Mouse (Mus musculus) CH12.LX (cell line): Measurements from ENCODE around the gene Svs1. TPM values are rescaled to one million over a fixed set of nuclear protein-coding genes. Genes with fewer than 3 reads are reported as not detected.

Experiments used
- DNase-seq: peaks from one replicate; pipeline ENCODE4 v3.0.0-alpha.2; 2013; ENCODE audit errors: extremely low read depth
- H3K27ac ChIP-seq: 2 replicates; pipeline ENCODE4 v1.5.1; 2012; ENCODE audit warnings: low read depth, mild to moderate bottlenecking, control low read depth, moderate library complexity; ENCODE audit not compliant: insufficient read depth
- H3K27me3 ChIP-seq: replicated peaks from 2 replicates; pipeline ENCODE3; 2012; ENCODE audit warnings: inconsistent platforms
- H3K36me3 ChIP-seq, 2 experiments: replicated peaks in 1 of 2; 2 replicates each; pipeline versions ENCODE3 to v1.6.1; 2012; ENCODE audit warnings: inconsistent platforms in 1 of 2, low read length in 1 of 2, mild to moderate bottlenecking in 1 of 2, mixed read lengths in 1 of 2, moderate library complexity in 1 of 2; ENCODE audit not compliant: control insufficient read depth in 1 of 2, insufficient read depth in 1 of 2
- H3K4me1 ChIP-seq, 2 experiments: 2 replicates each; pipeline ENCODE4 v1.6.1; 2012; ENCODE audit warnings: inconsistent platforms in 1 of 2, moderate library complexity in 1 of 2; ENCODE audit not compliant: insufficient read depth in 2 of 2, control insufficient read depth in 1 of 2
- H3K4me2 ChIP-seq: 2 replicates; pipeline ENCODE4 v1.6.1; 2012; ENCODE audit warnings: low read depth, mild to moderate bottlenecking, control low read depth; ENCODE audit not compliant: poor library complexity, insufficient read depth, severe bottlenecking
- H3K4me3 ChIP-seq, 3 experiments: fragments of 150-350 bp in 1 of 3; sonication (generic) in 1 of 3; replicated peaks in 1 of 3; 2 replicates each; pipeline versions ENCODE3 to v1.5.1; 2011 to 2012; ENCODE audit warnings: low read depth in 2 of 3, low read length in 2 of 3, mild to moderate bottlenecking in 2 of 3, moderate library complexity in 2 of 3, control low read depth in 1 of 3, improper control_type of control experiment in 1 of 3, inconsistent platforms in 1 of 3, mixed read lengths in 1 of 3; ENCODE audit not compliant: poor library complexity in 1 of 3
- H3K79me2 ChIP-seq: replicated peaks from 2 replicates; pipeline ENCODE4 v1.6.1; 2012; ENCODE audit warnings: mild to moderate bottlenecking, moderate library complexity; ENCODE audit not compliant: control insufficient read depth, poor library complexity, insufficient read depth, severe bottlenecking; ENCODE audit errors: extremely low read depth
- H3K9ac ChIP-seq: 2 replicates; pipeline ENCODE4 v1.6.1; 2012; ENCODE audit warnings: low read depth, mild to moderate bottlenecking, control low read depth, moderate library complexity; ENCODE audit not compliant: insufficient read depth
- H3K9me3 ChIP-seq: replicated peaks from 2 replicates; pipeline ENCODE3; 2012; ENCODE audit warnings: low read length, inconsistent platforms, mixed read lengths
- BHLHE40 ChIP-seq: IDR thresholded peaks from 2 replicates; pipeline ENCODE4 v1.6.1; 2011; ENCODE audit warnings: mild to moderate bottlenecking, low read depth, low read length, improper control_type of control experiment
- CHD2 ChIP-seq: IDR thresholded peaks from 2 replicates; pipeline ENCODE4 v1.6.1; 2011; ENCODE audit warnings: low read length, improper control_type of control experiment
- CTCF ChIP-seq, 2 experiments: IDR thresholded peaks in 1 of 2; conservative IDR thresholded peaks in 1 of 2; 2 replicates each; pipeline ENCODE4 v1.5.1; 2011 to 2012; ENCODE audit warnings: low read depth in 2 of 2, low read length in 2 of 2, improper control_type of control experiment in 1 of 2, inconsistent platforms in 1 of 2, mild to moderate bottlenecking in 1 of 2, moderate library complexity in 1 of 2
- E2F4 ChIP-seq: IDR thresholded peaks from 2 replicates; pipeline ENCODE4 v1.6.1; 2011; ENCODE audit warnings: low read depth, low read length, improper control_type of control experiment; ENCODE audit not compliant: insufficient replicate concordance
- EP300 ChIP-seq: IDR thresholded peaks from 2 replicates; pipeline ENCODE4 v1.6.1; 2011; ENCODE audit warnings: low read length, improper control_type of control experiment
- ETS1 ChIP-seq: conservative IDR thresholded peaks from 2 replicates; pipeline ENCODE4 v1.6.1; 2012; ENCODE audit warnings: low read depth, mild to moderate bottlenecking, inconsistent platforms, low read length, improper control_type of control experiment, moderate library complexity
- GABPA ChIP-seq: IDR thresholded peaks from 2 replicates; pipeline ENCODE4 v1.6.1; 2012; ENCODE audit warnings: low read depth, low read length, improper control_type of control experiment, inconsistent platforms; ENCODE audit not compliant: insufficient replicate concordance
- HCFC1 ChIP-seq: IDR thresholded peaks from 2 replicates; pipeline ENCODE4 v1.6.1; 2012; ENCODE audit warnings: low read depth, mild to moderate bottlenecking, inconsistent platforms, low read length, improper control_type of control experiment
- KAT2A ChIP-seq: IDR thresholded peaks from 2 replicates; pipeline ENCODE4 v1.6.1; 2012; ENCODE audit warnings: low read length, improper control_type of control experiment, inconsistent platforms; ENCODE audit not compliant: insufficient replicate concordance
- MAX ChIP-seq: IDR thresholded peaks from 2 replicates; pipeline ENCODE4 v1.6.1; 2011; ENCODE audit warnings: low read length, improper control_type of control experiment
- MEF2A ChIP-seq: IDR thresholded peaks from 2 replicates; pipeline ENCODE4 v1.6.1; 2014; ENCODE audit warnings: low read depth, mild to moderate bottlenecking, inconsistent platforms, low read length, improper control_type of control experiment, borderline replicate concordance
- MXI1 ChIP-seq: IDR thresholded peaks from 2 replicates; pipeline ENCODE4 v1.6.1; 2011; ENCODE audit warnings: mild to moderate bottlenecking, low read depth, low read length, improper control_type of control experiment
- MYC ChIP-seq: IDR thresholded peaks from 2 replicates; pipeline ENCODE4 v1.6.1; 2011; ENCODE audit warnings: low read depth, mild to moderate bottlenecking, improper control_type of control experiment, low read length
- NELFE ChIP-seq: IDR thresholded peaks from 2 replicates; pipeline ENCODE4 v1.6.1; 2011; ENCODE audit warnings: low read depth, low read length, improper control_type of control experiment
- POLR2A ChIP-seq: IDR thresholded peaks from 2 replicates; pipeline ENCODE4 v1.6.1; 2011; ENCODE audit warnings: low read depth, mild to moderate bottlenecking, improper control_type of control experiment, low read length
- POLR2AphosphoS2 ChIP-seq: IDR thresholded peaks from 2 replicates; pipeline ENCODE4 v1.6.1; 2011; ENCODE audit warnings: low read depth, low read length, improper control_type of control experiment
- RAD21 ChIP-seq: IDR thresholded peaks from 2 replicates; pipeline ENCODE4 v1.6.1; 2011; ENCODE audit warnings: low read depth, mild to moderate bottlenecking, low read length, improper control_type of control experiment, moderate library complexity
- RCOR1 ChIP-seq: conservative IDR thresholded peaks from 2 replicates; pipeline ENCODE4 v1.6.1; 2012; ENCODE audit warnings: low read depth, mild to moderate bottlenecking, inconsistent platforms, low read length, improper control_type of control experiment
- SMC3 ChIP-seq: IDR thresholded peaks from 2 replicates; pipeline ENCODE4 v1.6.1; 2011; ENCODE audit warnings: low read depth, low read length, improper control_type of control experiment
- TBP ChIP-seq: conservative IDR thresholded peaks from 2 replicates; pipeline ENCODE4 v1.6.1; 2011; ENCODE audit warnings: low read depth, low read length, improper control_type of control experiment
- TCF12 ChIP-seq: IDR thresholded peaks from 2 replicates; pipeline ENCODE4 v1.6.1; 2014; ENCODE audit warnings: low read depth, mild to moderate bottlenecking, inconsistent platforms, low read length, improper control_type of control experiment
- USF1 ChIP-seq: IDR thresholded peaks from 2 replicates; pipeline ENCODE4 v1.6.1; 2014; ENCODE audit warnings: low read depth, mild to moderate bottlenecking, inconsistent platforms, low read length, improper control_type of control experiment
- USF2 ChIP-seq: conservative IDR thresholded peaks from 2 replicates; pipeline ENCODE4 v1.6.1; 2011; ENCODE audit warnings: low read depth, low read length, improper control_type of control experiment
- ZC3H11A ChIP-seq: IDR thresholded peaks from 2 replicates; pipeline ENCODE4 v1.6.1; 2012; ENCODE audit warnings: low read depth, mild to moderate bottlenecking, inconsistent platforms, low read length, improper control_type of control experiment
- ZMIZ1 ChIP-seq: IDR thresholded peaks from 2 replicates; pipeline ENCODE4 v1.6.1; 2012; ENCODE audit warnings: low read depth, mild to moderate bottlenecking, inconsistent platforms, low read length, improper control_type of control experiment
- ZNF384 ChIP-seq: IDR thresholded peaks from 2 replicates; pipeline ENCODE4 v1.6.1; 2012; ENCODE audit warnings: low read depth, low read length, improper control_type of control experiment, inconsistent platforms
- dilution Hi-C: fragments of 300-500 bp; cut with MboI; formaldehyde crosslinking; loops from 2 replicates; pipeline ENCODE4 v1.14.3; 2020; ENCODE audit warnings: low sequenced_read_pairs; ENCODE audit not compliant: extremely low pct_unique_long_range_greater_than_20kb, extremely low pct_ligation_motif_present
- in situ Hi-C: fragments of 300-500 bp; cut with MboI; formaldehyde crosslinking; loops from 3 replicates; pipeline ENCODE4 v1.14.3; 2019; ENCODE audit warnings: low sequenced_read_pairs, low pct_ligation_motif_present, low pct_unique_long_range_greater_than_20kb, mixed read lengths
- polyA plus RNA-seq: library from polyadenylated mRNA; unstranded; fragments of >175 nt; gene quantifications from 2 replicates; pipeline ENCODE4 v1.2.1, GENCODE M21; 2012; ENCODE audit warnings: low read depth; ENCODE audit not compliant: insufficient read length
- total RNA-seq, 2 experiments: library from RNA; depleted of rRNA; stranded (reverse); fragments of 300-350 nt in 1 of 2; fragments of >200 nt in 1 of 2; gene quantifications; 2 replicates each; pipeline ENCODE4 v1.2.3; 2012 to 2014

Gene Svs1
- total and polyA plus RNA-seq, 3 experiments = not detected

DNA sequence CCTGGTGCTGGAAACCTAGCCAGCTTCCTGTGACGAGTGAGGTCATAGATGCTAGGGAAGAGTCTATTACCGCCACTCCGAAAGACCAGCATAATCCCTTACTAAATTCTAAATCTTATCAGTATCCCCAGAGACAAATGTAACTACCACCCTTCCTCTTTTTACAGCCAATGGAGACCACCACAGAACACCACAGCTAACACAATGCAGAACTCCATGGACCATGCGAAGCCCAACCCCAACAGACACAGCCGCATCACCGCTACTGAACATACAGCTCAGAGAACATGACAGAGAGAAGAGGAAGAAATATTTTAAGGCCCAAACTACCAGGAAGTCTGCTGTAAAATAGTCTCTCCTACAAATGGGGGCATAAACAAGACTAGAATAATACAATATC lies 35.0 kb upstream of the Svs1 start:
- H3K36me3 ChIP-seq = no peaks in the 10 kb centered on the region
- no peak overlapping the region for H3K9ac ChIP-seq
- in situ Hi-C loops = loop anchor here (10.0 to 25.0 kb wide), 2 partner anchors 87 to 314 kb away; partner anchors contain the start of genes AI854703 and Gimap8
- no peak overlapping the region for H3K27ac ChIP-seq
- H3K4me1 ChIP-seq = peaks cover 0 to 17% of the 10 kb centered on the region in 2 experiments; a peak in 2 of 4 replicates
- TF ChIP-seq MXI1 (no peak), MYC (no peak), CTCF (conservative IDR thresholded peaks at IDR 0.05 in 1 of 2, IDR thresholded peaks at IDR 0.05 in 1 of 2; ENCODE audit: low read depth in 2 of 2, low read length in 2 of 2) (no peak), EP300 (no peak)
- no peaks in the 10 kb centered on the region for H3K9me3 ChIP-seq
- H3K4me2 ChIP-seq = no peak overlapping the region
- H3K27me3 ChIP-seq = no peaks in the 10 kb centered on the region
- dilution Hi-C loops = no loop called here
- DNase-seq = no peak
- no peak overlapping the region for H3K4me3 ChIP-seq
- no peaks in the 10 kb centered on the region for H3K79me2 ChIP-seq

- in situ Hi-C loops = loop anchor here (10.0 to 25.0 kb wide), 2 partner anchors 88 to 316 kb away; partner anchors contain the start of genes AI854703 and Gimap8
- DNase-seq = no peak
- no peak overlapping the region for H3K4me3 ChIP-seq
- H3K36me3 ChIP-seq = no peaks in the 10 kb centered on the region
- H3K9ac ChIP-seq = no peak overlapping the region
- H3K4me2 ChIP-seq = no peak overlapping the region
- peaks cover 0 to 17% of the 10 kb centered on the region in 2 experiments; a peak in 2 of 4 replicates for H3K4me1 ChIP-seq
- H3K9me3 ChIP-seq = no peaks in the 10 kb centered on the region
- dilution Hi-C loops = no loop called here
- peaks cover 2% of the 10 kb centered on the region for H3K27me3 ChIP-seq
- H3K79me2 ChIP-seq = no peaks in the 10 kb centered on the region
- no peak overlapping the region for H3K27ac ChIP-seq
- TF ChIP-seq ZC3H11A = no peak
- no peak for TF ChIP-seq MEF2A
- no peak for TF ChIP-seq MXI1
- no peak for TF ChIP-seq E2F4
- TF ChIP-seq RAD21 = no peak
- no peak for TF ChIP-seq SMC3
- TF ChIP-seq USF2 = no peak
These were observed 33.4 kb upstream of the Svs1 start for GRCm38 (mm10) chr6:48953220-48953619.

DNA sequence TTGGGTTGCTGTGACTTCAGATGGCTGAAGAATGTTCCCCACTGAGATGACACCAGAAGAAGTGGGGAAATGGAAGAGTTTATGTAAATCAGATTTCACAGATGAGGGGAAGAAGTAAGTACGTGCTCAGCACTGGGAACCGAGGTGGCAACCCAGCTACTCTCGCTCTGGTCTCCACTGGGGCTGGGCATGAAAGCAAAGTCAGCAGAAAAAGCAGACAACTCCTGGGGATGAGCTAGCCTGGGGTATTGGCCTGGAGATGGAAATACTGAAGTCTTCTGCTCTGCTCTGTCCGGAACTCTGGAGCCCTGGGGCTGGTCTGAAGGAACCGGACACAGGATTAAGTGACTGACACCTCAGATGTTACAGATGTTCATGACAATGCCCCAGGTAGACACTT lies 32.5 kb upstream of the Svs1 start:
- no peak for TF ChIP-seq USF1
- no peak for TF ChIP-seq BHLHE40
- TF ChIP-seq CHD2 = no peak
- TF ChIP-seq TCF12 = no peak
- no peak for TF ChIP-seq USF2
- no peak for TF ChIP-seq NELFE
- no peak for TF ChIP-seq POLR2A
- TF ChIP-seq MAX = no peak
- no peak for TF ChIP-seq HCFC1
- TF ChIP-seq POLR2AphosphoS2 = no peak
- TF ChIP-seq RCOR1 = no peak
- TF ChIP-seq ZC3H11A = no peak
- no peak for TF ChIP-seq KAT2A
- no peak for TF ChIP-seq GABPA
- TF ChIP-seq MXI1 = no peak
- TF ChIP-seq ZNF384 = no peak
- TF ChIP-seq MYC = no peak
- no peak for TF ChIP-seq ETS1
- TF ChIP-seq ZMIZ1 = no peak
- no peak for TF ChIP-seq TBP
- H3K36me3 ChIP-seq = no peaks in the 10 kb centered on the region
- H3K4me1 ChIP-seq = peaks cover 0 to 17% of the 10 kb centered on the region in 2 experiments; a peak in 2 of 4 replicates
- H3K9me3 ChIP-seq = no peaks in the 10 kb centered on the region
- H3K9ac ChIP-seq = no peak overlapping the region
- DNase-seq = peak; percentile 6
- H3K79me2 ChIP-seq = no peaks in the 10 kb centered on the region
- H3K27ac ChIP-seq = no peak overlapping the region
- H3K4me3 ChIP-seq = no peak overlapping the region
- no peak overlapping the region for H3K4me2 ChIP-seq
- H3K27me3 ChIP-seq = peaks cover 2% of the 10 kb centered on the region
- in situ Hi-C loops = loop anchor here (10.0 to 25.0 kb wide), 2 partner anchors 89 to 317 kb away; partner anchors contain the start of genes AI854703 and Gimap8
- dilution Hi-C loops = no loop called here
